Mouse (Mus musculus): ENCODE measurements around the gene Uvssa. TPM values are rescaled to one million over a fixed set of nuclear protein-coding genes. Genes with fewer than 3 reads are reported as not detected.
A peak's percentile ranks its signal among the peaks of the same experiment; 100 is the strongest.

Uvssa gene
- polyA plus RNA-seq, 1 experiment from 2014 or later = 12.0 TPM

DNA sequence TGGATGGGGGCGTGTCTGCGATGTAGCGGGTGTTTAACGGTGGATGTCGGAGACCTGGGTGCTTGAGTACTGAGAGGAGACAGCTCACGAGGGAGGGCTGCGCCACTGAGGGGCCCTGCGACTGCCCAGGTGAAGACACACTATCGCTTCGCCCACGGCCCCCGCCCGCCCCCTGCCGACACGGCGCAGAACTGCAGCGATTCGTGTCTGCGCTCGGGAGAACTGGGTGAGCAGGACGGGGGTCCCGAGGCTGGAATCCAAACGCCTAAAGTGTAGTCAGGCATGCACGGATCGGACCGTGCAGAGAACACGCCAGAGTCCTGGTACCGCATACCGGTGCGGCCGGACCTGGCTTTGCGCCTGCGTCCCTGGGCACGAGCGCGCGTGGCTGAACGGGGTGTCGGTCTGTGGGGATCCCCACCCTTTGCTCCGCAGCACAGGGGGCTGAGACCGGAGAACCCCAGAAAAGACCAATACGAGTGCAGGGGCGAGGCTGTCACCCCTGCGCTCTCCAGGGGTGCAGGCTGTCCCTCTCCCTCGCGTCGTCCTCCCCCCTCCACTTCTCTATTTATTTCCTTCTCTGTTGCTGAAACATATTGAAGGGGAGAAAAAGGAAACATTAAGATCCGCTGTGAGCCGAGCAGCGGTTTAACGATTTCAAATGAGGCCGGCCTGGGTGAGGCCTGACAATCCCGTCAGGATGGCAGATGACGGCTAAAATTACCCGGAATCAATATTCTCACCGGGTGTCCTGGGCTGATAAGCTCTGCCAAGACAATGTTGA, 64.8 kb downstream of the Uvssa start:
- no peaks in the 10 kb centered on the region for H3K36me3 ChIP-seq (ENCODE audit: control insufficient read depth, insufficient read depth, low read length)
- H3K4me3 ChIP-seq (ENCODE audit: low read depth, low read length) = peak overlapping the region; percentile 24
- H3K27me3 ChIP-seq (ENCODE audit: control insufficient read depth, insufficient read depth, low read length) = peaks cover 13% of the 10 kb centered on the region
- H3K9ac ChIP-seq (replicated peaks; ENCODE audit: low read depth, low read length) = no peak overlapping the region
- H3K27ac ChIP-seq (ENCODE audit: low read length) = no peak overlapping the region
- WGBS = 6% methylated on average over 55 of the region's 56 CpGs
- H3K4me2 ChIP-seq (replicated peaks; ENCODE audit: low read depth, low read length) = peak overlapping the region; percentile 35
- 0 out of 2 replicates have a peak, but pooled peaks cover 3% of the 10 kb centered on the region for H3K4me1 ChIP-seq (ENCODE audit: control insufficient read depth, insufficient read depth, low read length)
- no peak for ATAC-seq (ENCODE audit: insufficient number of reproducible peaks, insufficient read depth, low FRiP score, low read depth)
- H3K9me3 ChIP-seq (ENCODE audit: control insufficient read depth, low read depth, low read length) = no peaks in the 10 kb centered on the region

DNA sequence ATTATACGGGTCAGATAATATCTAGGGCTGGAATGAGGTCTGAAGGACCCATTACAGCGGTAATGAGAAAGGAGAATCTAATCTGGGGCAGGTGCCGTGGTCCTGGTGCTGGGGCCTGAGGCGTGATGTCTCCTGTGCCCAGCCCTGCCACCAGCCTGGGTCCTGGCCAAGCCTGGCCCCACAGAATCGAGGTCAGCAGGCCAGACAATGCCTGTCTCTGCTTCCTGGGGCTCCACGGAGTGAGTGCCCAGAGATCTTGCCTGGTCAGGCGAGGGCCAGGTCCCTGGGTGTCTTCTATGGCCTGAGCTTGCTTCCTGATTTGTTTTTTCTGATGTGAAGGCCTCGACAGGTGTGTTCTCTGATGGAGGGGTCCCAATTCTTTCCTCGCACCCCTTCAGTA, 65.4 kb downstream of the Uvssa start:
- Histone ChIP-seq H3K9ac (replicated peaks; ENCODE audit: low read depth, low read length) (no peak overlapping the region), H3K27me3 (ENCODE audit: control insufficient read depth, insufficient read depth, low read length) (peaks cover 13% of the 10 kb centered on the region), H3K27ac (ENCODE audit: low read length) (no peak overlapping the region), H3K4me1 (ENCODE audit: control insufficient read depth, insufficient read depth, low read length) (0 out of 2 replicates have a peak, but pooled peaks cover 3% of the 10 kb centered on the region), H3K4me2 (replicated peaks; ENCODE audit: low read depth, low read length) (no peak overlapping the region), H3K36me3 (ENCODE audit: control insufficient read depth, insufficient read depth, low read length) (no peaks in the 10 kb centered on the region), H3K9me3 (ENCODE audit: control insufficient read depth, low read depth, low read length) (no peaks in the 10 kb centered on the region), H3K4me3 (ENCODE audit: low read depth, low read length) (no peak overlapping the region)
- 59% methylated on average over 9 of the region's 9 CpGs for WGBS
- ATAC-seq (ENCODE audit: insufficient number of reproducible peaks, insufficient read depth, low FRiP score, low read depth) = no peak

DNA sequence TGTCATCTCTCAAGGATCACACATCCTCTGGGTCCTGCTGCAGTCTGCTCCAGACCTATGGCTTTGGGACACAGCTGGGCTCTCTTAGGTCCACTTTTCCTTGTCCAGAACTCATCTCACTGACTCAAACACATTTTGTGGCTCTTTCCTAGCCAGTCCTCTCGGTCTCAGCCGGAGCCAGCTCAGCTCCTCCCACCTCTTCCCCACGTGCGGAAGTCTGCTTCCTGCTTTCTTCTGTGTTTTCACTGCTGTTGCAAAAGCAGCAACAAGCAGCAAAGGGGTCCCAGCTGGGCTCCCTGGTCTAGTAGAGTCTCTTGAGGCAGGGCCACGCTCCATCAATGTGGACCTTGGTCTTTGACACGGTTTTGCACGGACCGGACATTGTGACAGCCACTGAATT, 77.4 kb downstream of the Uvssa start:
- Histone ChIP-seq H3K27me3 (ENCODE audit: control insufficient read depth, insufficient read depth, low read length) (no peaks in the 10 kb centered on the region), H3K4me3 (ENCODE audit: low read depth, low read length) (no peak overlapping the region), H3K4me1 (ENCODE audit: control insufficient read depth, insufficient read depth, low read length) (no peaks in the 10 kb centered on the region), H3K36me3 (ENCODE audit: control insufficient read depth, insufficient read depth, low read length) (no peaks in the 10 kb centered on the region), H3K4me2 (replicated peaks; ENCODE audit: low read depth, low read length) (no peak overlapping the region), H3K9ac (replicated peaks; ENCODE audit: low read depth, low read length) (no peak overlapping the region), H3K9me3 (ENCODE audit: control insufficient read depth, low read depth, low read length) (no peaks in the 10 kb centered on the region), H3K27ac (ENCODE audit: low read length) (no peak overlapping the region)
- WGBS = 56% methylated on average over 8 of the region's 8 CpGs
- no peak for ATAC-seq (ENCODE audit: insufficient number of reproducible peaks, insufficient read depth, low FRiP score, low read depth)

DNA sequence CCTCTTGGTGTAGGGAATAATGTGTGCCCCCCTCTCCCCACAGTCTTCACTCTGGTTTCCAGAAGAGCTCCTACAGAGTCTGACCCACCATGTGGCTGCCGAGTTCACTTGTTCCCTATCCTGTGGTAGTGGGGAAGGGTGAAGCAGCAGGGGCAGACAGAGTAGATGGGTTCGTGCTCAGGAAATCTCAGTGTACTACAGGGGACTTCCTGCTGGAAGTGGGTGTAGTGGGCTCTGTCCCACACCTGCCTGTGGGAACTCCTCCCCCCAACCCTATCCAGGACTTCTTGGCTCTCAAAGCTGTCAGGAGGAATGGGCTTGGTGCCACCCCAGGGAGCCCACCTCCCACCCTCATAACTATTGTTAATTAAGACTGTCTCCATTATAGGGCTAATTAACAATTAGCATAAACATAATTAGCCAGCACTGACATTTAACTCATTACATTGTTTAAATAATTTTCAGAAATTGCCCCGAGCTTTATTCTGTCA, 79.8 kb downstream of the Uvssa start:
- Histone ChIP-seq H3K4me2 (replicated peaks; ENCODE audit: low read depth, low read length) (no peak overlapping the region), H3K27ac (ENCODE audit: low read length) (no peak overlapping the region), H3K4me1 (ENCODE audit: control insufficient read depth, insufficient read depth, low read length) (no peaks in the 10 kb centered on the region), H3K9me3 (ENCODE audit: control insufficient read depth, low read depth, low read length) (no peaks in the 10 kb centered on the region), H3K9ac (replicated peaks; ENCODE audit: low read depth, low read length) (no peak overlapping the region), H3K36me3 (ENCODE audit: control insufficient read depth, insufficient read depth, low read length) (no peaks in the 10 kb centered on the region), H3K27me3 (ENCODE audit: control insufficient read depth, insufficient read depth, low read length) (no peaks in the 10 kb centered on the region), H3K4me3 (ENCODE audit: low read depth, low read length) (no peak overlapping the region)
- ATAC-seq (ENCODE audit: insufficient number of reproducible peaks, insufficient read depth, low FRiP score, low read depth) = no peak
- 60% methylated on average over 3 of the region's 3 CpGs for WGBS

DNA sequence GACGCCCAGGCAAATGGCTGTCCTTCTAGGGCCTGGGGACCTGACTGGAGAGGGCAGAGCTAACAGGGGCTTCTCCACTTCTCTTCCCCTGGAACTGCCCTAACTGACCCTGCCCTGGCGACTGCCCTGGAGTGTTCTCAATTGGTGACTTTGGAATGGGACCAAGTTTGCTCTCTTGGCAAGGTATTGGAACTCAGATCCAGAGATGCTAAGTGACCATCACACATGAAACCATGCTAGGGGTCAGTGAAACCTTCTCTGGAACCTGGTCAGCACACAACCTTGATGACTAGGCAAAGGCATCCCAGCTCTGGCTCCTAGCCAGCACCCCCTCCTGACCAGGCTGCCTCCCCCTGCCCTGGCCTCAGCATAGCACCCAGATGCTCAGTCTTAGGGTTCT, 80.8 kb downstream of the Uvssa start:
- Histone ChIP-seq H3K36me3 (ENCODE audit: control insufficient read depth, insufficient read depth, low read length) (no peaks in the 10 kb centered on the region), H3K4me3 (ENCODE audit: low read depth, low read length) (no peak overlapping the region), H3K4me2 (replicated peaks; ENCODE audit: low read depth, low read length) (no peak overlapping the region), H3K9me3 (ENCODE audit: control insufficient read depth, low read depth, low read length) (no peaks in the 10 kb centered on the region), H3K4me1 (ENCODE audit: control insufficient read depth, insufficient read depth, low read length) (no peaks in the 10 kb centered on the region), H3K27me3 (ENCODE audit: control insufficient read depth, insufficient read depth, low read length) (no peaks in the 10 kb centered on the region), H3K27ac (ENCODE audit: low read length) (no peak overlapping the region), H3K9ac (replicated peaks; ENCODE audit: low read depth, low read length) (no peak overlapping the region)
- no peak for ATAC-seq (ENCODE audit: insufficient number of reproducible peaks, insufficient read depth, low FRiP score, low read depth)
- 67% methylated on average over 2 of the region's 2 CpGs for WGBS

DNA sequence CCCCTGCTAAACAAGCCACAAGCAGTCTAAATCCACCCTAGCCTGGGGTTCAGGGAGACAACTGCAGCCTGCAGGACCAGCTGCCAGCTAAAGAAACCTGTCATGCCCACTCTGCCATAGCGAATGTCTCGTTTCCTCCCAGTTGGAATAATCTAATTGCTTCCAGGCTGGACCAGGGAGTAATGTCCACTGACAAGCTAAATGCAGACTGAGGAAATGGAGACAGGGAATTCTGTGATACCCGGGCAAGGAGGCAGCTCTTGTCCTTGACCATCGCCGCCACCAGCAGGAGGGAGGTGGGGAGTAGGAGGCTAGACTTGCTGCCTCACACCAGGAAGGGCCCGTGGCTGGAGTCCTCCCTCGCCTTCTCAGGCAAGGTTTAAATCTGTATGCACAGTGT, 86.0 kb downstream of the Uvssa start:
- H3K36me3 ChIP-seq (ENCODE audit: control insufficient read depth, insufficient read depth, low read length) = no peaks in the 10 kb centered on the region
- no peak overlapping the region for H3K4me3 ChIP-seq (ENCODE audit: low read depth, low read length)
- WGBS = 72% methylated on average over 7 of the region's 7 CpGs
- no peak overlapping the region for H3K9ac ChIP-seq (replicated peaks; ENCODE audit: low read depth, low read length)
- H3K9me3 ChIP-seq (ENCODE audit: control insufficient read depth, low read depth, low read length) = no peaks in the 10 kb centered on the region
- no peak overlapping the region for H3K27ac ChIP-seq (ENCODE audit: low read length)
- H3K27me3 ChIP-seq (ENCODE audit: control insufficient read depth, insufficient read depth, low read length) = no peaks in the 10 kb centered on the region
- ATAC-seq (ENCODE audit: insufficient number of reproducible peaks, insufficient read depth, low FRiP score, low read depth) = no peak
- H3K4me2 ChIP-seq (replicated peaks; ENCODE audit: low read depth, low read length) = no peak overlapping the region
- no peaks in the 10 kb centered on the region for H3K4me1 ChIP-seq (ENCODE audit: control insufficient read depth, insufficient read depth, low read length)

DNA sequence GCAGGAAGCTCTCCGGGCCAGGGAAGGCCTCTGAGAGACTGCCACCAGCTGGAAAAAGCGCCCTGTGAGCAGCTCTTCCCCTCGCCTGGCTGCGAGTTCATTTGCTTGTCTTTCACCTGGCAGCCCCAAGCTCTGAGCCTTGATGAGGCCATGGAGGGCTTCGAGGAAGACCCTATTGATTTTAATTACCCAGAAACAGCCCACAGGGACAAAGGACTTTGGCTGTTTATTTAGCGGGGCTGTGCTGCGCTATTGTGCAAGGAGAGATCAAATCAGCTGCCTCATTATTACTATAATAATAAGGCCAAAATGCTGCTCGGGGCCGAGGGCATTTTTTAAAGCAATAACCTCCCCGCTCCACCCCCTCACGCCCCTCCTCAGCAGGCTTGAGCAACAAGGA, 87.1 kb downstream of the Uvssa start:
- H3K27me3 ChIP-seq (ENCODE audit: control insufficient read depth, insufficient read depth, low read length) = no peaks in the 10 kb centered on the region
- no peaks in the 10 kb centered on the region for H3K9me3 ChIP-seq (ENCODE audit: control insufficient read depth, low read depth, low read length)
- H3K9ac ChIP-seq (replicated peaks; ENCODE audit: low read depth, low read length) = no peak overlapping the region
- H3K4me3 ChIP-seq (ENCODE audit: low read depth, low read length) = no peak overlapping the region
- no peak for ATAC-seq (ENCODE audit: insufficient number of reproducible peaks, insufficient read depth, low FRiP score, low read depth)
- H3K4me1 ChIP-seq (ENCODE audit: control insufficient read depth, insufficient read depth, low read length) = no peaks in the 10 kb centered on the region
- no peaks in the 10 kb centered on the region for H3K36me3 ChIP-seq (ENCODE audit: control insufficient read depth, insufficient read depth, low read length)
- H3K27ac ChIP-seq (ENCODE audit: low read length) = no peak overlapping the region
- no peak overlapping the region for H3K4me2 ChIP-seq (replicated peaks; ENCODE audit: low read depth, low read length)
- WGBS = 52% methylated on average over 11 of the region's 11 CpGs

Measured in stomach, embryonic 14.5 days (tissue).